Mouse (Mus musculus) stomach, embryonic 15.5 days (tissue): ENCODE results near the gene Scamp2. TPM values are rescaled to one million over a fixed set of nuclear protein-coding genes. Genes with fewer than 3 reads are reported as not detected.

Experiments
- polyA plus RNA-seq: library from polyadenylated mRNA; unstranded; fragments of >200 nt; fragmentation: Nextera tagmentation; extraction: Ambion mirVana; gene quantifications from 2 replicates; pipeline ENCODE4 v1.2.1, GENCODE M21; 2015

The Scamp2 gene
- polyA plus RNA-seq, 1 experiment from 2014 or later: 76.6 TPM

Other genes starting within 250 kb of the Scamp2 start
- 23.6 and 31.6 TPM in 2 replicates for gene Ppcdc, start 120.8 kb upstream of the Scamp2 start, polyA plus RNA-seq
- gene Scamp5, start 92.9 kb upstream of the Scamp2 start, polyA plus RNA-seq: 19.8 and 22.4 TPM in 2 replicates
- 6.0 and 6.1 TPM in 2 replicates for gene Rpp25, start 56.9 kb upstream of the Scamp2 start, polyA plus RNA-seq
- 621 and 623 TPM in 2 replicates for gene Cox5a, start 39.7 kb upstream of the Scamp2 start, polyA plus RNA-seq
- 18.7 and 19.7 TPM in 2 replicates for gene Fam219b, start 23.4 kb upstream of the Scamp2 start, polyA plus RNA-seq
- gene Mpi, start 8.2 kb upstream of the Scamp2 start, polyA plus RNA-seq: 38.9 and 48.4 TPM in 2 replicates
- 17.4 and 19.2 TPM in 2 replicates for gene Ulk3, start 28.5 kb downstream of the Scamp2 start, polyA plus RNA-seq
- not detected in 2 replicates for gene Cplx3, start 45.3 kb downstream of the Scamp2 start, polyA plus RNA-seq
- gene Lman1l, start 59.8 kb downstream of the Scamp2 start, polyA plus RNA-seq: not detected in 2 replicates
- gene Csk, start 92.7 kb downstream of the Scamp2 start, polyA plus RNA-seq: 29.6 and 29.8 TPM in 2 replicates
- not detected in 2 replicates for gene Cyp1a2, start 122.8 kb downstream of the Scamp2 start, polyA plus RNA-seq
- gene Cyp1a1, start 127.0 kb downstream of the Scamp2 start, polyA plus RNA-seq: 0.05 TPM in 1 of 2 replicates, not detected in the other
- 26.8 and 28.6 TPM in 2 replicates for gene Edc3, start 147.6 kb downstream of the Scamp2 start, polyA plus RNA-seq
- gene Clk3, start 204.9 kb downstream of the Scamp2 start, polyA plus RNA-seq: 68.3 and 69.6 TPM in 2 replicates